Comparison of ENCODE assay signal across 9 mouse cellular contexts in the genomic region with DNA sequence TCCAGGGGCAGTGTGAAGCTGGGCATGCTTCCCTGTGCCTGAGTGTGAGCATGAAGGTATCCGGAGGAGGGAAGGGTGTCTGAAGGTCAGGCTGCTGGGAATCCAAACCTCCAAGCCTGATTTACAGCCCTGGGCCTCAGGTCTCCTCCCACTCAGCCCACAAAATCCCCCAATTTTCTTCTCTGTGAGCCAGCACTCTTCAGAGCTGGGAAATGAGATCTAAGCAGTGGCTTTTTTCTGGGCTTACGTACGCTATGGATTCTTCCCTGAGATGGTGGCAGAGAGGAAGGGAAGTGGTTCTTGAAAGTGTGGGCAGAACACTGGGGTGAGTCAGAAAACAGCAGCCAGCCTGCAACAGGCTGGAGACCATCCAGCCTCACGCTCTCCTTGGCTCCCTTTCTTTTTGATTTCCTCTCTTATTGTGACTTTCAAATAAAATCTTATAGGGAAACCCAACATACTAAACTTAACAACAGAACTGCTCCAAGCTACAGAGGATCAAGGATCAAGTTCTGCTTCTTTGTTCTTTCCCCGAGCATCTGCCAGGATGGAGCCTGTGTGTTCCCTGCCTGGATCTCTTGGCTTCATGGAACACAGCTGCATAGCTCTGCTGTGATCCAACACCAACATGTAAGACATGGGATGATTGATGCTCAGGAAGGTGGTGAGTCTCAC.
A peak's percentile ranks its signal among the peaks of the same experiment; 100 is the strongest.
DNase-seq lines count a peak whose midpoint lies in the region; ATAC-seq and TF ChIP-seq lines count a peak whose summit lies in the region.
"Had no signal": no experiment of that assay in that cellular context is flagged by ENCODE, and none has a peak within 500 bp of the region (broad histone marks: within the 10 kb centered on the region; RNA-seq: fewer than 3 reads in every experiment).

No protein-coding gene starts in this region.

- peak; percentile 66 for ATAC-seq in limb, embryonic 13.5 days (ENCODE audit: low FRiP score, low read depth)
- no peak for ATAC-seq in hindbrain, embryonic 13.5 days (ENCODE audit: low FRiP score)

- peaks cover 2% of the 10 kb centered on the region; the same call in 1 of the 2 replicates for H3K4me1 ChIP-seq in kidney, adult 2 months (ENCODE audit: control insufficient read depth, insufficient read depth, low read length)
- peaks cover 62% of the 10 kb centered on the region for H3K4me1 ChIP-seq in E14TG2a.4 (replicated peaks; ENCODE audit: low read depth, low read length)
- H3K4me1 ChIP-seq in limb, embryonic 13.5 days = peaks cover 53% of the 10 kb centered on the region
- no peaks in the 10 kb centered on the region for H3K4me1 ChIP-seq in hindbrain, embryonic 13.5 days (replicated peaks)
- H3K4me1 ChIP-seq in midbrain, embryonic 10.5 days = no peaks in the 10 kb centered on the region
- H3K4me1 ChIP-seq: liver, embryonic 15.5 days had no signal

- WGBS in kidney, adult 2 months = 55% methylated on average over 5 of the region's 5 CpGs
- WGBS in limb, embryonic 13.5 days = 30% methylated on average over 5 of the region's 5 CpGs
- WGBS in hindbrain, embryonic 13.5 days = 78% methylated on average over 5 of the region's 5 CpGs
- WGBS in midbrain, embryonic 10.5 days = 79% methylated on average over 5 of the region's 5 CpGs

- peak overlapping the region; percentile 19; the same call in 1 of the 2 replicates for H3K4me2 ChIP-seq in limb, embryonic 13.5 days (replicated peaks)
- no peak overlapping the region for H3K4me2 ChIP-seq in hindbrain, embryonic 13.5 days
- H3K4me2 ChIP-seq: liver, embryonic 15.5 days had no signal

- no peaks in the 10 kb centered on the region for H3K27me3 ChIP-seq in kidney, adult 2 months (replicated peaks; ENCODE audit: control insufficient read depth, insufficient read depth, low read length)
- 0 out of 2 replicates have a peak, but pooled peaks cover 8% of the 10 kb centered on the region for H3K27me3 ChIP-seq in E14TG2a.4 (ENCODE audit: insufficient read depth, low read length)
- H3K27me3 ChIP-seq in limb, embryonic 13.5 days = no peaks in the 10 kb centered on the region
- peaks cover 11% of the 10 kb centered on the region; the same call in 1 of the 2 replicates for H3K27me3 ChIP-seq in hindbrain, embryonic 13.5 days
- H3K27me3 ChIP-seq in midbrain, embryonic 10.5 days (ENCODE audit: low read depth, poor library complexity, severe bottlenecking) = no peaks in the 10 kb centered on the region
- H3K27me3 ChIP-seq: liver, embryonic 15.5 days had no signal

- H3K4me3 ChIP-seq in kidney, adult 2 months (ENCODE audit: insufficient read depth, low read depth, low read length) = no peak overlapping the region
- H3K4me3 ChIP-seq in E14TG2a.4 (replicated peaks; ENCODE audit: low read length) = peak overlapping the region; percentile 5; the same call in 1 of the 2 replicates
- H3K4me3 ChIP-seq in limb, embryonic 13.5 days = no peak overlapping the region
- no peak overlapping the region for H3K4me3 ChIP-seq in hindbrain, embryonic 13.5 days
- no peak overlapping the region for H3K4me3 ChIP-seq in midbrain, embryonic 10.5 days
- H3K4me3 ChIP-seq: liver, embryonic 15.5 days had no signal

- no peak overlapping the region for H3K9ac ChIP-seq in limb, embryonic 13.5 days
- H3K9ac ChIP-seq in hindbrain, embryonic 13.5 days = no peak overlapping the region
- H3K9ac ChIP-seq: liver, embryonic 15.5 days had no signal

- DNase-seq in kidney, adult 2 months = peak; percentile 22
- DNase-seq in kidney, adult 8-10 months = no peak
- peak; percentile 85 for DNase-seq in brain, adult 2 months (ENCODE audit: low read depth, low spot score)
- DNase-seq in midbrain, embryonic 10.5 days (ENCODE audit: low spot score) = no peak
- no peak for DNase-seq in cerebellum, postnatal 36 days

- H3K27ac ChIP-seq in kidney, adult 2 months (ENCODE audit: insufficient read depth, low read depth, low read length) = no peak overlapping the region
- peak overlapping the region; percentile 85 for H3K27ac ChIP-seq in limb, embryonic 13.5 days
- H3K27ac ChIP-seq in hindbrain, embryonic 13.5 days = no peak overlapping the region
- H3K27ac ChIP-seq in midbrain, embryonic 10.5 days (replicated peaks) = no peak overlapping the region
- H3K27ac ChIP-seq: liver, embryonic 15.5 days had no signal

- no peaks in the 10 kb centered on the region for H3K36me3 ChIP-seq in kidney, adult 2 months (ENCODE audit: control insufficient read depth, insufficient read depth, low read length)
- no peaks in the 10 kb centered on the region for H3K36me3 ChIP-seq in E14TG2a.4 (ENCODE audit: insufficient read depth, low read length)
- H3K36me3 ChIP-seq in limb, embryonic 13.5 days = no peaks in the 10 kb centered on the region
- H3K36me3 ChIP-seq in hindbrain, embryonic 13.5 days = no peaks in the 10 kb centered on the region
- no peaks in the 10 kb centered on the region for H3K36me3 ChIP-seq in midbrain, embryonic 10.5 days
- H3K36me3 ChIP-seq: liver, embryonic 15.5 days had no signal

- TF ChIP-seq POLR2A in kidney, adult 2 months (IDR thresholded peaks at IDR 0.05; ENCODE audit: low read depth, low read length) = no peak

- H3K9me3 ChIP-seq in E14TG2a.4 (ENCODE audit: low read length) = no peaks in the 10 kb centered on the region
- H3K9me3 ChIP-seq in limb, embryonic 13.5 days = no peaks in the 10 kb centered on the region
- no peaks in the 10 kb centered on the region for H3K9me3 ChIP-seq in hindbrain, embryonic 13.5 days
- no peaks in the 10 kb centered on the region for H3K9me3 ChIP-seq in midbrain, embryonic 10.5 days (replicated peaks)
- H3K9me3 ChIP-seq: liver, embryonic 15.5 days had no signal

- TF ChIP-seq CTCF in kidney, adult 2 months (conservative IDR thresholded peaks at IDR 0.05; ENCODE audit: insufficient read depth, insufficient read length, low read depth, low read length) = no peak
- no peak for TF ChIP-seq CTCF in E14TG2a.4 (conservative IDR thresholded peaks at IDR 0.05; ENCODE audit: low read length)

Comparison
In these comparisons a context has a peak if more than half of its experiments do, and no peak if none do; other contexts are left out.
1. DNase-seq: peak in kidney, adult 2 months (single experiment) and brain, adult 2 months (single experiment); none in kidney, adult 8-10 months (0 of 2), midbrain, embryonic 10.5 days (single experiment) and cerebellum, postnatal 36 days (0 of 2).